Mouse (Mus musculus): ENCODE measurements at regions not wholly inside any gene's neighbourhood (a gene's known extent, or its start where the extent isn't known, plus 50 kb on each side); places are given as distances from the start of the nearest gene placed in this dataset.

DNA sequence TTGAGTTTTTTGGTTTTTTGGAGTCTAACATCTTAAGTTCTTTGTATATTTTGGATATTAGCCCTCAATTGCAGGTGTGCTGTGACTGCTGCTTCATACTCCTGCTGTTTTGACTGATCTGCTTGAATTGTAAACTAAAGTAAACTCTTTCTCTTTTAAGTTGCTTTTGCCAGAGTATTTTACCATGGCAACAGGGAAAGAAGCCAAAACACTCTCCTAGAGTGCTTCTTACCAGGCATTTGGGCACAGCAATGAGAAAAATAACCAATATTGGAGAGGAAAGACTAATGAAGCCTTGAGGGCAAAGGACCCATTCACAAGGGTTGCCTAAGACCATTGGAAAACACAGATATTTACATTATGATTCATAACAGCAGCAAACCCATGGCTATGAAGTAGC is 437.3 kb downstream of the Wdr11 start:
- no peak for DNase-seq (ENCODE audit: low spot score in 2 of 2)

DNA sequence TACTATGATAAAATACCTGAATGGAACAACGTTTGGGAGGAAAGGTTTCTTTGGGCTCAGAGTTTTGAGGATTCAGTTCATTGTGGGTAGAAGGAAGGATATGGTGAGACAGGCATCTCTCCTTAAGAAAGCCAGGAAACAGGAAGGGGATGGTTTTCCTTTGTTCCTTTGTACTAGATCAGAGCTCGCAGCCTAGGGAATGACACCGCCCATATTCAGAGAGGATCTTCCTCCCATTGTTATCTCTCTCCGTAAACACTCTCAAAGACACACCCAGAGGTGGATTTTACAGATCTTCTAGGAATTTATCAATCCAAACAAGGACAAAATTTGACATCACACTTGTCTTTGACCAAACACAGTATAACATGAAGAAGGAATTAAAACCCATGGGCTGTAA is 439.0 kb downstream of the Wdr11 start:
- no peak for DNase-seq (ENCODE audit: low spot score in 2 of 2)

DNA sequence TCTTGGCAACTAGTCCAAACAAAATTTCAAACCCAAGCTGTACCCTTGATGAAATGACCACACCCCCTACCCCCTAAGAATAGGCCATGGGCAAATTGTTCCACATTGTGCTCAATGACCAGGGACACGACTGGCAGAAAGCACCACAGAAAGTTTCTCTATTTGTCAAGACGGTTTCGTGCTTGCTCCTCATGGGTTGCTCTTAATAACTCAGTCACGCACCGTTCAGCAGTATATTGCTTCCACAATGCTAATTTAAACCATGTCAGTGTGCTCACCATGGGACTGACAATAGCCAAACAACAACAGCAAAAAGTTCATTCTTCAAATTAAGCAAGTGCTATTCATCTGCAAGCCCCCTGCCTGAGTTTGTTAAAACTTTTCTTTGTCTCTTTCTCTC is 444.6 kb downstream of the Wdr11 start:
- no peak for DNase-seq (ENCODE audit: low spot score in 2 of 2)

DNA sequence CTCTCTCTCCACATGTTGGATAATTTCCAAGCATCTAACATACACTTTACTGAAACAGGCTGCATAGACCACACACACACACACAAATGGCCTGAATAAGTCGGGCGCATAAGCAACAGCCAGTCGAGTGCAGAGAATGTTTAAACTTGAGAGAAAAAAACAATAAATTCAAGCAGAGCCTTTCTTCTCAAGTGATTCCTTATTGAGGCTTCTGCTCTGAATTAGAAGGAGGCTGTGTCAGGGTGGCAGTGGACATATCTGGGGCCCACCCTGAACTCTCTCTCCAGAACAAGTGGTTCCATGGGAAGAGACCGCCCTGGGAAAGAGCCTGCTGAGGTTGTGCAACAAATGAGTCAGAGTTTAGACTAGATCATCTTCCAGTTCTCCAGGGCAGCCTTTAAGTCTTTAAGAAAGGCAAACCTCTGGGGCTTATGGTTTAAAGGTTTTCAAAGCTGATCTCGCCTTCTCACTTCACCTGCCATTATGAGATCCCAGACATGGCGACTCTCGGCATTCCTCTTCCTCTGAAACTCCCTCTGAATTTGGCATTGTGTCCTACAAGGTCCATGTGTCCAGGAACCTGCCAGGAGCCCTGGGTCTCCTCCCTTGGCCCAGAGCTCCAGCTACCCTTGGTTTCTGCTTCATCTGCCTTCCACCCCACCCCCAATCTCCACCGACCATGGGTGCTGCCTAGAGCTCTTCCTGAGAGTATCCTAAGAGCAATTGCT is 445.3 kb downstream of the Wdr11 start:
- no peak for DNase-seq (ENCODE audit: low spot score in 2 of 2)

DNA sequence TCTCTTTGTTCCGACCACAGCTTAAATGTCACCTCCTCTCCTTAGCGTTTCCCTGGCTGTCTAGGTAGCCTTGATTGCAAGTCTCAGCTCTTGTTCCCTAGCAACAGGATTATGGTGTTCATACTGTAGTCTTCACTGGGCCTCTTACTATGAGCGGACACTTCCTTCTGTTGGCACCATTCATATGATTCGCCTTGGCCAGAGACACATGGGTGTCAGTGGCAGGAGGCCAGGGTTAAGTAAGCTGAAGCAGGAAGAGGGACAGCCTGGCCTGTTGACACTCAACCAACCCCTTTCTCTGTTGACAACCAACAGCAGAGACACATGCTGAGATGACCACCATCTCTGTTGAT is 445.9 kb downstream of the Wdr11 start:
- DNase-seq (ENCODE audit: low spot score in 2 of 2) = no peak

DNA sequence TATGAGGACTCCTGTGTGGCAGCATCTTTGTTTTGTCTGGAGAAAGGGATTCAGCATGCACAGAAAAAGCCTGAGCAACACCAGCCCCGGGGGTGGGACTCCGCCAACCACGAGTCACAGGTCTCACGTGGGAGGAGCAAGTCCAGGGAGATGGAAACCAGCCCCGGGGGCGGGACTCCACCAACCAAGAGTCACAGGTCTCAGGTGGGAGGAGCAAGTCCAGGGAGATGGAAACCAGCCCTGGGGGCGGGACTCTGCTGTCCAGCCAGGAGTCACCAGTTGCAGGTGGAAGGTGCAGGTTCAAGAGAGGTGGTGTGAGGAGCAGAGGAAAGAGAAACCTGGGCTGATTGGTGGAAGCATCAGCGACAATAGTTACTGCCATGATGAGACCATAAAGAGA is 448.9 kb downstream of the Wdr11 start:
- no peak for DNase-seq (ENCODE audit: low spot score in 2 of 2)

DNA sequence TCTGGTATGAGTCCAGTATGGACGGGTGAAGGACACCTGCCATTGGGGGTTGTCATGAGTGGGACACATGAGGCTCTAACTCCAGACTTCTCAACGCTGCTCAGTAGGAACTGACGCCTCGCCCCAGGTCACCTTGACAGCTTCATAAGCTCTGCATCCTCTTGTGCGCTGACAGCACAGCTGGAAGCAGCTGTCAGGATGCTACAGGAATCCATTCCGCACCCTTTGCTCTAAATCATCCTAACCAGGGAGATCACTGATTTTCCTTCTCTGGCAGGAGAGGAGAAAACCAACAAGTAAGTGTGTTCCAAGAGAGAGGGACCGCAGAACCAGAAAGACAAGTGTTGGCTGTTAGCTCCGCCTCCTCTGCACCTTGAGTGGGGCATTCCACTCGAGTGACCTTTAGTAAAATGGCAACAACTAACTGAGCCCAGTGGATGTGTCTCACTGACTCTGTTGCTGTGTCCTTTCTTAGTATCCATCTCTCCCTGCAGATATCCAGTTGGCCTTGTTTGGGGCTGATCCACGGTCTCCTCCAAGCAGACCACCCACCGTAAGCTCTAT is 449.8 kb downstream of the Wdr11 start:
- DNase-seq (ENCODE audit: low spot score in 2 of 2) = no peak

DNA sequence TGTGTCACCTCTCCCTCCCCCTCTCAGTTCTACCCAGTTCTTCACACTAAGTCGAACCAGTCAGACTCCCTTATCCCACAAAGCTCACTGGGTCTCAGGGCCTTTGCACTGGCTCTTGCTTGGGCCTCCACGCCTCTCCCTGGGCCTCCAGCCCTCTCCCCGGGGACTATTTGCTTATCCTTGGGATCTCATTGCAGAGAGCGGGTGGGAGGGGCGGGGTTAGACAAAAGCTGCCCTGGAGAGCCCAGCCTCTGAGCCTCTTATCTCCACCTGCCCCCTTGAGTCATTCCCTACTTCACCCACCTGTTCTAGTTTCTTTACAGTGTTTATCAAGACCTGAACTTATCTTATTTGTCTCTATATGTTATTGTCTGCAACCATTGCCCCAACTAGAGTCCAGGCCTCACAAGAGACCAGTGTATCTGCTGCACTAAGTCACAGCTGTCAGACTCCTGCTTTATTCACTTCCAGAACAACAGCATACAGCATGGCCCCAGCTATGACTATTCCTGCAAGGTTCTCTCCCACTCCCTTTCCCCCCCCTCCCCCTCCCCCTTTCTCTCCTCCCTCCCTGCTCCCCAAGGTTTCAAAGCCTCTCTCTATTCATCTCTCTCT is 450.7 kb downstream of the Wdr11 start:
- DNase-seq (ENCODE audit: low spot score in 2 of 2) = no peak

DNA sequence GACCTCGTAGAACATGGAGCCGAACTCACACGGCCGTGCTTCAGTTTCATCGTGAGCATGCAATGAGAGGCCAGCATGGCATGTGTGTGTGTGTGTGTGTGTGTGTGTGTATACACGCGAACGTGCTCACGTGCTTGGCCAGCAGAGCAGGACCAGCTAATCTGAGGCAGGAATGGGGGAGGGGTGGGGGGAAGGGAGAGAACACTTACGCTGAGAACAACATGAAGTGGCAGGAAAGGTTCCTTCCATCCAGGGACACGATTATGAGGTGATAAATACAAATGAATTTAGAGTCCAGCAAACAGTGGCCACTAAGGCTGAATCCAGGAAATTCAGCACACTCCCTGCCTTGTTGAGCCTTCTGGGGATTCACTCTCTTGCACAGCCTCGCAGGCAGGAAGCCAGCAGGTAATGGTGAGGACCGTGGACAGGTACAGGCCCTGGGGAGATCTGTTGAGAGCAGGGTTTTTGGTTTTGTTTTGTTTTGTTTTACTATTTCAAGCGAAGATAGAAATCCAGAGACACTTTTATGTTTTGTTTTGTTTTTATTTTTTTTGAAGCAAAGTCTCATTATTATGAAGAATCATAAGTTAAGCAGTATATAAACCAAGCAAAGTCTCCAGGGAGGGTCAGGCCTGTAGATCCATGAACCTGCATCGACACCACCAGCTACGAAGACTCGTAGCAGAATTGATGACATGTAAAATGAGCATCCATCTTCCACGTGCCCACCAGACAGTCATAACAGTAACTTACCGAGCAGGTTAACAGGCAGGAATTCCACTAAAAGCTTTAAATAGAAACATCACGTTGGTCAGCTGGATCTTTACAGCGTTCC is 452.0 kb downstream of the Wdr11 start:
- no peak for DNase-seq (ENCODE audit: low spot score in 2 of 2)

DNA sequence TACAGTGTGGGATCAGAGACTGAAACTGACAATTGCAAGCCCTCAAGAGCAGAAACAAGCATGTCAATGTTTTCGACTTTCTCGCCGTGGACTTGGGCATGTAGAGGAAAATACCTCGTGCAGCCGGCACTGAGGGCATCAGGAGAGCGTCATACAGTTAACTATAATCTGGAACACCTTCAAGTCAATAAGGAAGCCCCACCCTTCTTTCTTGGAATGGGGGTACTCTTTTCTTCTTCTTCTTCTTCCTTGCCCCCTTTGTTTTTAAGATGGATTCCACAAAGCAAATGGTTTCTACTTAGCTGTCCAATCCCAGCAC is 452.5 kb downstream of the Wdr11 start:
- DNase-seq (ENCODE audit: low spot score in 2 of 2) = no peak

DNA sequence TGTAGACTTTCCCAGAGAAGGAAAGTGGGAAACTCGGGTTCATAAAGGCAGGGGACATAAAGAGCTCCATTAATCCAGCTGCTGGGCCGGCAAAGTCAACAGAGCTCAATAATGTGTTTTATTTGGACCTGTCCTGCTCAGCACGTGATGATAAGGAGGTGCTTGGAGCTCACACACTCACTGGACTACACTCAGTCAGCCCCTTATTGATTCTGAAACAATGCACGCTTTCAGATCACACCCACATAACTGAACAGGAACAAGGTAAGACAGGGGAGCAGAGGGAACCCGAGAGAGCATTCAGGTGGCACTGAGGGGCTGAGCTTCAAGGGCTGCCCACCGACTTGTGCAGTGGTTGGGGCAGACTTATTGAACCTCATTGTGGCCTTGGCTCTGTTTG is 452.9 kb downstream of the Wdr11 start:
- no peak for DNase-seq (ENCODE audit: low spot score in 2 of 2)

DNA sequence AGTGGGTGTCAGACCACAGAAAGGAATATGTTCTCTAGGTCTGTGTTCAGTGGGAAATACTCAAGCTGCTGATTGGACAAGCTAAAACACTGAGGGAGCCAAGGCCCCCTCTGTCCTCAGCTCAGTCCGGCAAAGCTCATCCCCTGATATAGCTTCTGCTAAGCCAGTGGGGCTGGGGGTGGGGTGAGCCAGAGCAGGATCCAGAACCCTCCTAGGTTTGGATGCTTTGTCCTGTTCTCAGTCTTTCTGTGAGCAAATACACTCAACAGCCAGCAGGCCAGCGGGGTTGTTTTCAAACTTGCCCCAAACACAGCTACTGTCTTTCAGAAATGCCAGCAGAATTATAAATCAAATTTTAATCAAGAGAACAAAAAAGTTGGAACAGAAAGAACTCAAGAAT is 454.4 kb downstream of the Wdr11 start:
- no peak for DNase-seq (ENCODE audit: low spot score in 2 of 2)

DNA sequence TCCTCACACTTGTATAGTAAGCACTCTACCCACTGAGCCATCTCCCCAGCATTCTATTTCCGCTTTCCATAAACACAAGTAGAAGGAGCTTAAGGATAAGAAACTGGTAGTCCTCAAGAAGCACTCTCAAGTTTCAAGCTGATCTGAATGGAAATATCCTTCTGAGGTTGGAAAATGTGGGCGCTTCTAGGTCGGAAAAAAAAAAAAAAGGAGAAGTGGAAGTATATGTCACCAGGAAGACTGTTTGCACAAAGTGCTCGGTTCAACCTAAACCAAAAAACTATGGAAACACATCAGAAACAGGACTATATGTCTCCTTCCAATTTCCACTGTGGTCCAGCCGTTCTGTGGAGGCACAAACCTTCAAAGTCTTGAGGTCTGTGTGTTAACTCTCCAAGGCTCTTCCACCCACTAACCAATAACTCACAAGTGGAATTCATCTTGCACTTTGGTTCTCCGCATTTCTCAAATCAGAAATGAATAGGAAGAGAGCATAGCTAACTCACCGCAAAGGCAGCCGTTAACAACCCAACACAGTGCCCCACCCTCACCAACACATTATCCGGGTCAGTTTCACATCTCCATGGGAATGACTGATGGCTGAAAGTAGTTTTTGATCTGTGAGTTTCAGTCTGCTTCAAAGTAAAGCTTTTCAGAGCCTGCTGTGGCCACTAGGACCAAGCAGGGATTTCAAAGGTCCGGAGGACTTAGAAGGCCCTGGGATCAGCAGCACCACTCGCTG is 455.8 kb downstream of the Wdr11 start:
- no peak for DNase-seq (ENCODE audit: low spot score in 2 of 2)

DNA sequence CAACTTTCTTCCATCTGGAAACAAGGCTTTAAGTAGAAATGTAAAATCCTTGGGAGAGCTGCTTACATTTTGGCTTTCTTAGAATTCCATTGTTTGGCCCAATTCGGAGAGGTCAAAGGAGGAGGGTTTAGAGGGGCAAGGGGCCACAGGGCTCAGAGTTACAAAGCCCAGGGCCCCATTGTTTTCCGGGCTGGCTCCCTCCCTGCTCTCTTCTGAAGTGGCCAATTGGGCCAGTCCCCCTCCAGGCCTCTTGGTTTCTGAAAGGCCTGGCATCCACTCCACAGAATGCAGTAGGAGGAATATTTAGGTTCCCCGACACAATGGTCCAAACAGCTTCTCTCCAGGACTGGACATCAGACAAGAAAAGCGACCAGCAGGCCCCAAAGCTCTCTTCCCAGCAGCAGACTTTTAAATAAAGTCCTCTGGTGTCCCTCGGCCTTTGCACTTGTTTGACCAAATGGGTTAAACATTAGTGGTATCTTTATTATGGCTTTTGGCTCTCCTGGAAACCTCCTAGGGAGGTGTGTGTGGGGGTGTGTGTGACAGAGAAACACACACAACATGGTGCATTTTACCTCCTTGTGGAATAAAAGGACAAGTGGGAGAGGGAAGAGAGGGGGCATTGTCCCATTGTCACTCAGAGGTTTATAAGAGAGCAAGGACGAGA is 456.6 kb downstream of the Wdr11 start:
- DNase-seq (ENCODE audit: low spot score in 2 of 2) = no peak

DNA sequence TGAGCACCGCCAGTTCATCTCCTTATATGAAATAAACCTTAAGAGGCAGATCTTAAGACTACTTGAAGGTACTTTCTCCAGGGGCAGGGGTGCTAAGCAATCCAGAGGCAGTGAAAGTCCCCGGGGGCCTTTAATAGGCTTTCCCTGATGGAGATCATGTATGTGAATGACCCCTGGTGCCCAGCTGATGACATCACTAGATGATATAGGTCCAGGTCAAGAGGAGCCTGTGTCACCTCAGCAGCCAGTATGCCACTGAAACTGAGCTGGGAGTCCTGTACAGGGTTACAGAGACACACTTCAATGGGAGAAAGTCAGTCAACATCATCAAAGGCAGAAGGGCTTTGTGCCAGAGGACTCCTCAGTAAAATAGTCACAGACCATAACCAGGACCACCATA is 457.8 kb downstream of the Wdr11 start:
- no peak for DNase-seq (ENCODE audit: low spot score in 2 of 2)

DNA sequence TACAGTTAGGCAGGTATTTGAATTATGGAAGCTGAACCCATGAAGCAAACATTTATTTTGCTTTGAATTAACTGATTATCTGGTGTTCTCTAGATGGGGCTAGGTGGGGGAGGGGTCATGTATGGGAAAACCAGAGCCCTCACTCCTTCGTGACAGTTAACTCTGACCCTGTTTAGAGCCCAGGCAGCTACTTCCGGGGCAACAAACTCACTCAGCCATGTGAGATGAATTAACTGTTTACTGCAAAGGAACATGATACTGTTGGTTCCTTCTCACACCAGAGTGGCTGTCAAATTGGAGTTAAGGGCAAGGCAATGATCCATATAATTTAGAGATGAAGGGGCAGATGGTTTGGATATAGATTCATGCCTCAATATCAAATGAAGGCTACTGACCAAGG is 458.5 kb downstream of the Wdr11 start:
- no peak for DNase-seq (ENCODE audit: low spot score in 2 of 2)

DNA sequence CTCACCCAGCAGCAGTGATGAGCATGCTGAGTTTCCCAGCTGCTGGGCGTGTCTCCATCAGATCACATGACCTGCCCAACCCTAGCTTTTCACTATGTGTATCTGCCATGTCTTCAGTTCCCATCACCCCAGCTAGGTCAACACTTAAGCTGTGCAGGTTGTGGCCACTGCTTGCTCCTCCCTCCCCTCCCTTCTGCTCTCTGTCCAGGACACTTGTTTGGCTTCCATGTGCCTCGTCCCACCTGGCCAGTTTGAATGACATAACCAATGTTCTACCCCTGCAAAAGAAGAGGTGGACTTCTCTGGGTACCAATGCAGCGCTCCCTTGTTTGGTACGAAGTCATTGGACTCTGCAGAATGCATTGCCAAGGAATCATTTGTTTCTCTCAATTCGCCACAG is 460.7 kb downstream of the Wdr11 start:
- DNase-seq (ENCODE audit: low spot score in 2 of 2) = no peak

DNA sequence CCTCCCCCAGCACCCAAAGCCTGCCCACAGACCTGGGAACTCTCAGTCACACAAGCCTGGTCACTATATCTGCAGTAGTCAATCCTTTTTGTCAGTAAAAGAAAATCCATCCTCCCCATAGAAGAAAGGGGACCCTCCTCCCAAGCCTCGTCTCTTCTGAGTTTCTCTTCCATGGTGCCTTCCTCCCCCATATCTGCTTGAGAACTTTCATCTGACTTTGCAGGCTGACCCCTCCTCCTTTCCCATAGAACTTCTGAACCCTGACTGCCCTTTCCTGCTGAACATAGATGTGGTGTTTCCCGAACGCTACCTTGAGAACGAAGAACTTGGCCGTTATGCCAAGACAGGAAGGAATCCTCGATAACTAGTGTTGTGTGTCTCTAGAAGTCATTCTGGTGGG is 462.5 kb downstream of the Ate1 start:
- no peak for DNase-seq (ENCODE audit: low spot score in 2 of 2)

DNA sequence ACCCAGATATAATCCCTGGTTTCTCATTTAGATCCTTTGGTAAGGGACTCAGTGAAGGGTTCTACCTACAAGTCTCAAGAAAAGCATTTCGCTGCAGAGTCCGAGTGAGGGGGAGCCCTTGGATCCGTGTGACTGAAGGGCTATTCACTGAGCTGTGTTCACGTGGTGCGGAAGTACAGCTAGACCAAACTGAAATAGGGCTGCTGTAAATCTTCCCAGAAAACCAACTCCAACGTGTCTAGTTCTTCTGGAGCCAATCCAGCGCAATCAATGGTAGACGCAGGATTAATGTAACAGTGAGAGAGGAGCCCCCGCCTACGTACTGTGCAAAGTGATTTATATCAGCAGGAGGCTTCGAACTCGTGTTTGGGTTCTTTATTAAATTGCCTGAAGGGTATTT is 461.9 kb downstream of the Ate1 start:
- no peak for DNase-seq (ENCODE audit: low spot score in 2 of 2)

DNA sequence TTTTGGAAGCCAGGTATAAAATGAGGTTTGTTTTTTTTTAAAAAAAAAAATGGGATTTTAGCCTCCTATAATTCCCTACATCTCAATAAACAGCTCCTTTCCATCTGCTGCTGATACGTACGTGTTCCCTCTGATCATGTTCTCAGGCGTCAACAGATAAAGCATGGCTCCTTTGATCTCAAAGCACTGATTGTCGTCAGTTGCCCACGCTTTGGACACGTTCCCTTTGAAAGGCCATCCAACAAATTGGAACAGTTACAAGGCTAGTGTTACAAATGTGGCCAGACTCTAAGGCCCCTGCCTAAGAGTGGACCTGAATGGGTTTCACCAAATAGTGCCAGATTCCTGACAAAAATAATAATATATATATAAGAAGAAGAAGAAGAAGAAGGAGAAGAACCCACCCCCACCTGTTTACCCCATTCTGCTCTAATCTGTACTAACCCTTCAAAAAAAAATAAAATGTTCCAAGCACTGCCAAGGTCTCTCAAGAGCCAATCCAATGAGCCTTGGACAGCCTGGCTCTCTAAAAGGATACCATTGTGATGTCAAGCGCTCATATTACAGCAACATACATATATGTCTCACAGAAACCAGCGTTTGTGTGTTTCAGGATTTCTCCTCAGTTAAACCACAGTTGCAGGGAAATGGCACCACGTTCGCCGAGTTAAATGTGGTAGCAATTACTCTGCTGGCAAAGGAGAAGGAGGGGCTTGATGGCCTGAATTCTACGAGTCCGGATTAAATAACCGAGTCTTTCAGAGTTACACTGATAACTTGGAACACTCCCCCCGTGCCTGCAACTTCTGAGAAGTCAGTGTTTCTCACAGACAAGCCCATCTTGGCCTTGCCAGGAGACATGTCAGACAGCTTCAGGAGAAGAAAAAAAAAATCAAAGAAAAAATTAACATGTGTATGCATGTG is 460.2 kb downstream of the Ate1 start:
- DNase-seq (ENCODE audit: low spot score in 2 of 2) = no peak
